Mouse (Mus musculus): Measurements from ENCODE around the gene Lhx8. TPM values are rescaled to one million over a fixed set of nuclear protein-coding genes. Genes with fewer than 3 reads are reported as not detected.

Lhx8 gene
- total RNA-seq, 2 experiments from 2014 or later, result not detected

- ATAC-seq (replicated peaks; ENCODE audit: low FRiP score, poor library complexity, severe bottlenecking), result no peak
These were observed 2.4 kb downstream of the Lhx8 start for GRCm38 (mm10) chr3:154327883-154328720.

GRCm38 (mm10) chr3:154327110-154327882 lies 3.2 kb downstream of the Lhx8 start:
- no peak for ATAC-seq (replicated peaks; ENCODE audit: low FRiP score, poor library complexity, severe bottlenecking)

- ATAC-seq (replicated peaks; ENCODE audit: low FRiP score, poor library complexity, severe bottlenecking), result no peak
These were observed 8.4 kb downstream of the Lhx8 start for GRCm38 (mm10) chr3:154321921-154322574.

- ATAC-seq (replicated peaks; ENCODE audit: low FRiP score, poor library complexity, severe bottlenecking), result no peak
These were observed 12.7 kb downstream of the Lhx8 start for GRCm38 (mm10) chr3:154317651-154318248.

GRCm38 (mm10) chr3:154305163-154305884 lies 25.1 kb downstream of the Lhx8 start:
- ATAC-seq (replicated peaks; ENCODE audit: low FRiP score, poor library complexity, severe bottlenecking), result no peak

- ATAC-seq (replicated peaks; ENCODE audit: low FRiP score, poor library complexity, severe bottlenecking), result no peak
These were observed 29.4 kb downstream of the Lhx8 start for GRCm38 (mm10) chr3:154301102-154301501.

GRCm38 (mm10) chr3:154300006-154300405 lies 30.5 kb downstream of the Lhx8 start:
- no peak for ATAC-seq (replicated peaks; ENCODE audit: low FRiP score, poor library complexity, severe bottlenecking)

GRCm38 (mm10) chr3:154298490-154298889 lies 32.0 kb downstream of the Lhx8 start:
- ATAC-seq (replicated peaks; ENCODE audit: low FRiP score, poor library complexity, severe bottlenecking), result no peak

- no peak for ATAC-seq (replicated peaks; ENCODE audit: low FRiP score, poor library complexity, severe bottlenecking)
These were observed 33.0 kb downstream of the Lhx8 start for GRCm38 (mm10) chr3:154297499-154297898.

- ATAC-seq (replicated peaks; ENCODE audit: low FRiP score, poor library complexity, severe bottlenecking), result no peak
These were observed 35.3 kb downstream of the Lhx8 start for GRCm38 (mm10) chr3:154294924-154295834.

- ATAC-seq (replicated peaks; ENCODE audit: low FRiP score, poor library complexity, severe bottlenecking), result no peak
These were observed 36.5 kb downstream of the Lhx8 start for GRCm38 (mm10) chr3:154293839-154294490.

- ATAC-seq (replicated peaks; ENCODE audit: low FRiP score, poor library complexity, severe bottlenecking), result no peak
These were observed 38.3 kb downstream of the Lhx8 start for GRCm38 (mm10) chr3:154292126-154292525.

- ATAC-seq (replicated peaks; ENCODE audit: low FRiP score, poor library complexity, severe bottlenecking), result no peak
These were observed 40.1 kb downstream of the Lhx8 start for GRCm38 (mm10) chr3:154290351-154290750.

- ATAC-seq (replicated peaks; ENCODE audit: low FRiP score, poor library complexity, severe bottlenecking), result no peak
These were observed 41.9 kb downstream of the Lhx8 start for GRCm38 (mm10) chr3:154288429-154289069.

GRCm38 (mm10) chr3:154287217-154287616 lies 43.2 kb downstream of the Lhx8 start:
- ATAC-seq (replicated peaks; ENCODE audit: low FRiP score, poor library complexity, severe bottlenecking), result no peak

- no peak for ATAC-seq (replicated peaks; ENCODE audit: low FRiP score, poor library complexity, severe bottlenecking)
These were observed 45.1 kb downstream of the Lhx8 start for GRCm38 (mm10) chr3:154285351-154285750.

- no peak for ATAC-seq (replicated peaks; ENCODE audit: low FRiP score, poor library complexity, severe bottlenecking)
These were observed 46.2 kb downstream of the Lhx8 start for GRCm38 (mm10) chr3:154284260-154284659.
